Mouse (Mus musculus): ENCODE measurements around the gene Nim1k.

Nim1k gene

GRCm38 (mm10) chr13:119755681-119756471, at the start of gene Nim1k:
Gene Nim1k (minus strand): TSS chr13:119755882.
- DNase-seq (ENCODE audit: extremely low read depth, low read depth): no peak

- no peak for DNase-seq (ENCODE audit: extremely low read depth, low read depth)
These were observed 42.0 kb upstream of the Nim1k start for GRCm38 (mm10) chr13:119797656-119798055.

GRCm38 (mm10) chr13:119792791-119793404, 37.2 kb upstream of the Nim1k start:
- no peak for DNase-seq (ENCODE audit: extremely low read depth, low read depth)

- no peak for DNase-seq (ENCODE audit: extremely low read depth, low read depth)
These were observed 36.0 kb upstream of the Nim1k start for GRCm38 (mm10) chr13:119791580-119792135.

- peak; percentile 64 for DNase-seq (ENCODE audit: extremely low read depth, low read depth)
These were observed 35.3 kb upstream of the Nim1k start, which contains the start of gene Zfp131 for GRCm38 (mm10) chr13:119790761-119791579. Gene Zfp131 (minus strand): TSS chr13:119790889.

- peak; percentile 64 for DNase-seq (ENCODE audit: extremely low read depth, low read depth)
These were observed 34.4 kb upstream of the Nim1k start for GRCm38 (mm10) chr13:119789851-119790717.

- DNase-seq (ENCODE audit: extremely low read depth, low read depth): no peak
These were observed 27.9 kb upstream of the Nim1k start for GRCm38 (mm10) chr13:119783581-119783980.

- no peak for DNase-seq (ENCODE audit: extremely low read depth, low read depth)
These were observed 12.9 kb upstream of the Nim1k start for GRCm38 (mm10) chr13:119768541-119768940.

- no peak for DNase-seq (ENCODE audit: extremely low read depth, low read depth)
These were observed 10.8 kb upstream of the Nim1k start for GRCm38 (mm10) chr13:119766480-119766879.

- no peak for DNase-seq (ENCODE audit: extremely low read depth, low read depth)
These were observed 1.1 kb upstream of the Nim1k start for GRCm38 (mm10) chr13:119756831-119757230.

GRCm38 (mm10) chr13:119755141-119755547, 538 bp downstream of the Nim1k start:
- DNase-seq (ENCODE audit: extremely low read depth, low read depth): no peak

GRCm38 (mm10) chr13:119754635-119755020, 1.1 kb downstream of the Nim1k start:
- no peak for DNase-seq (ENCODE audit: extremely low read depth, low read depth)

- no peak for DNase-seq (ENCODE audit: extremely low read depth, low read depth)
These were observed 1.6 kb downstream of the Nim1k start for GRCm38 (mm10) chr13:119753859-119754634.

GRCm38 (mm10) chr13:119746930-119747329, 8.8 kb downstream of the Nim1k start:
- DNase-seq (ENCODE audit: extremely low read depth, low read depth): no peak

- DNase-seq (ENCODE audit: extremely low read depth, low read depth): peak; percentile 84
These were observed 12.2 kb downstream of the Nim1k start for GRCm38 (mm10) chr13:119743470-119743869.

- DNase-seq (ENCODE audit: extremely low read depth, low read depth): peak; percentile 68
These were observed 12.8 kb downstream of the Nim1k start for GRCm38 (mm10) chr13:119742711-119743415.

GRCm38 (mm10) chr13:119741390-119742237, 14.1 kb downstream of the Nim1k start:
- no peak for DNase-seq (ENCODE audit: extremely low read depth, low read depth)

GRCm38 (mm10) chr13:119731448-119731847, 24.2 kb downstream of the Nim1k start:
- DNase-seq (ENCODE audit: extremely low read depth, low read depth): no peak
